Mouse (Mus musculus) bone marrow macrophage, adult 2 months (primary cell): ENCODE measurements at regions not wholly inside any gene's neighbourhood (a gene's known extent, or its start where the extent isn't known, plus 50 kb on each side); places are given as distances from the start of the nearest gene placed in this dataset.

Experiments used
- CTCF ChIP-seq: IDR thresholded peaks from 2 replicates; pipeline ENCODE4 v1.5.1; 2012; ENCODE audit warnings: low read depth, mild to moderate bottlenecking, low read length, moderate library complexity
- POLR2A ChIP-seq: IDR thresholded peaks from 2 replicates; pipeline ENCODE4 v1.6.1; 2012; ENCODE audit warnings: mild to moderate bottlenecking, low read depth, low read length, borderline replicate concordance

- no peak for TF ChIP-seq POLR2A
- no peak for TF ChIP-seq CTCF
Observed at GRCm38 (mm10) chr10:98257980-98258707, 531.6 kb upstream of the C030005K15Rik start.
